Mouse (Mus musculus) limb, embryonic 14.5 days (tissue): ENCODE measurements around the gene Spata13. TPM values are rescaled to one million over a fixed set of nuclear protein-coding genes. Genes with fewer than 3 reads are reported as not detected.

Source experiments
- ATAC-seq: fragments of 200-750 bp; cut with Nextera tagmentation; 2 replicates; pipeline ENCODE4 v1.8.0; 2017; ENCODE audit warnings: low read depth, moderate number of reproducible peaks, moderate TSS enrichment; ENCODE audit not compliant: low FRiP score
- DNase-seq: peaks from one replicate; pipeline ENCODE4 v3.0.0-alpha.2; 2015; ENCODE audit warnings: low spot score
- H3K27ac ChIP-seq: fragments of 300-500 bp; sonication (generic); replicated peaks from 2 replicates; pipeline ENCODE4 v1.5.1; 2014; ENCODE audit warnings: low read depth, mild to moderate bottlenecking, low read length, moderate library complexity, mixed read lengths
- H3K27me3 ChIP-seq: fragments of 300-500 bp; sonication (generic); 2 replicates; pipeline ENCODE4 v1.6.1; 2014; ENCODE audit warnings: low read length, mixed read lengths; ENCODE audit not compliant: control insufficient read depth, insufficient read depth
- H3K36me3 ChIP-seq: fragments of 300-500 bp; sonication (generic); 2 replicates; pipeline ENCODE4 v1.6.1; 2014; ENCODE audit warnings: mild to moderate bottlenecking, low read length, moderate library complexity, mixed read lengths; ENCODE audit not compliant: control insufficient read depth, insufficient read depth
- H3K4me1 ChIP-seq: fragments of 300-500 bp; sonication (generic); 2 replicates; pipeline ENCODE4 v1.6.1; 2014; ENCODE audit warnings: antibody characterized with exemption, low read length, mixed read lengths; ENCODE audit not compliant: control insufficient read depth, insufficient read depth
- H3K4me2 ChIP-seq: fragments of 300-500 bp; sonication (generic); replicated peaks from 2 replicates; pipeline ENCODE4 v1.6.1; 2014; ENCODE audit warnings: low read depth, mild to moderate bottlenecking, low read length, moderate library complexity; ENCODE audit not compliant: severe bottlenecking
- H3K4me3 ChIP-seq: fragments of 300-500 bp; sonication (generic); replicated peaks from 2 replicates; pipeline ENCODE4 v1.5.1; 2014; ENCODE audit warnings: low read length
- H3K9ac ChIP-seq: fragments of 300-500 bp; sonication (generic); 2 replicates; pipeline ENCODE4 v1.6.1; 2014; ENCODE audit warnings: mild to moderate bottlenecking, low read depth, low read length, moderate library complexity; ENCODE audit not compliant: severe bottlenecking
- H3K9me3 ChIP-seq: fragments of 300-500 bp; sonication (generic); 2 replicates; pipeline ENCODE4 v1.6.1; 2016; ENCODE audit warnings: low read length; ENCODE audit not compliant: control insufficient read depth
- POLR2A ChIP-seq: fragments of 200-500 bp; IDR thresholded peaks from 2 replicates; pipeline ENCODE4 v1.8.0; 2012; ENCODE audit warnings: inconsistent platforms, mild to moderate bottlenecking, moderate library complexity, borderline replicate concordance; ENCODE audit not compliant: insufficient read depth, insufficient read length; ENCODE audit errors: extremely low read depth
- WGBS: fragments of 180-500 bp; shearing (Covaris S2); extraction: QIAGEN DNeasy Blood & Tissue Kit; methylation state at CpG from one replicate; pipeline ENCODE4 v1.1.7; 2014; 5-methylcytosine and 5-hydroxymethylcytosine counted together
- polyA plus RNA-seq, 2 experiments: library from polyadenylated mRNA; depleted of rRNA in 1 of 2; stranded (reverse) in 1 of 2; unstranded in 1 of 2; fragments of >200 nt; fragmentation: Nextera tagmentation in 1 of 2; extraction: Ambion mirVana in 1 of 2; gene quantifications; 2 replicates each; pipeline versions ENCODE4 v1.2.1 to v1.2.3; 2012 to 2014

Gene Spata13
- polyA plus RNA-seq, 2 experiments, result 6.8 to 9.5 TPM

DNA sequence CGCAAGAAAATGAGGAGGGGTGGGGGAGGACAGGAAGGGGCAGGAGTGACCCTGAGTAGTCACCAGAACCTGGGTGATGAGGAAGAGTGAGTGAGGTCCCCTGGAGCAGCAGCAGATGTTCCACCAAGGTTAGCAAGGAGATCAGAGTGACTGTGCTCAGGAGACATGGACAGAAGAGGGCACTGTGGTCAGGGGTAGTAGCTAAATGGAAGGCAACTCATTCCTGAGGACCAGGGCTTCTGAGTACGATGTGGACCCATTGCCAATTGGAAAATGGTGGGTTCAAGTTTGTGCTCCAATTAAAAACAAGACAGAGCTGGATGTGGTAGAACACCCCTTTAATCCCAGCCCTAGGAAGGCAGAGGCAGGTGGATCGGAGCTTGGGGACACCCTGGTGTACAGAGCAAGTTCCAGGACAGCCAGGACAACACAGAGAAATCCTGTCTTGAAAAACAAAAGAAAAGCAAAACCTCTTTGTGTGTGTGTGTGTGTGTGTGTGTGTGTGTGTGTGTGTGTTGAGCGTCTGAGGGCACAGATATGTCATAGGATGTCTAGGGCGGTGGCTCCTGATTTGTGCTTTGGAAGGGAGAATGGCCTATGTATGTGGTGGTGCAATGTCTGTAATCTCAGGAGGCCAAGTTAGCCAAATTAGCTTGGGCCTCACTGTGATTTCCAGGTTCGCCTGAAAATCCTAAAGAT lies 77.9 kb downstream of the Spata13 start:
- H3K4me1 ChIP-seq, result peaks cover 16% of the 10 kb centered on the region
- TF ChIP-seq POLR2A, result no peak

GRCm38 (mm10) chr14:60712289-60712830 lies 78.6 kb downstream of the Spata13 start:
- Histone ChIP-seq H3K27me3 (no peaks in the 10 kb centered on the region), H3K4me1 (peaks cover 16% of the 10 kb centered on the region), H3K9ac (no peak overlapping the region), H3K27ac (no peak overlapping the region), H3K4me3 (no peak overlapping the region), H3K9me3 (no peaks in the 10 kb centered on the region), H3K4me2 (no peak overlapping the region), H3K36me3 (no peaks in the 10 kb centered on the region)
- no peak for TF ChIP-seq POLR2A
- DNase-seq (no peak), ATAC-seq (no peak)
- 89% methylated on average over 11 of the region's 11 CpGs for WGBS

More for the DNA sequence above, 77.9 kb downstream of the Spata13 start:
- Histone ChIP-seq H3K4me3 (no peak overlapping the region), H3K9me3 (no peaks in the 10 kb centered on the region), H3K36me3 (no peaks in the 10 kb centered on the region), H3K27ac (no peak overlapping the region), H3K9ac (no peak overlapping the region), H3K27me3 (no peaks in the 10 kb centered on the region), H3K4me2 (no peak overlapping the region)
- 79% methylated on average over 6 of the region's 6 CpGs for WGBS
- ATAC-seq (no peak), DNase-seq (no peak)

DNA sequence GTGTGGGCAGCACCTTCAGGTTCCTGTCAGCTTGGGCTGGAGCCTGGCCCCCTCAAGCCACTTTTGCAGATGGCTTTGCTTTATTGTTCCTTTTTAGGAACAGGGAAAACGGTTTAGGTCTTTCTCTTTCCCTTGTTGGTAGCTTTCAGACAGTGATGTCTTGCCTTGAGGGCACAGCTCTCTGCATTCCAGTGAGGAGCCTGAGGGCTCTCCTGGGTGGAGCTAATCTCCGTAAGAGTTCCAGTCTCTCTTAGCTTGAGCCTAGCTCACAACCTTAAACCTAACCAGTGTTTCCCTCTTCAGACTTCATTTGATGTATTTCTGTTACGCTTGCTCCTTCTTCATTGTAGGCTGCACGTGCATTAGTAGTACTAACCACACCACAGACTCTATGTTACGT lies 81.9 kb downstream of the Spata13 start:
- Histone ChIP-seq H3K9ac (no peak overlapping the region), H3K4me1 (no peaks in the 10 kb centered on the region), H3K9me3 (no peaks in the 10 kb centered on the region), H3K27ac (no peak overlapping the region), H3K27me3 (no peaks in the 10 kb centered on the region), H3K36me3 (no peaks in the 10 kb centered on the region), H3K4me2 (no peak overlapping the region), H3K4me3 (no peak overlapping the region)
- no peak for TF ChIP-seq POLR2A
- DNase-seq, result no peak
- WGBS, result 66% methylated on average over 5 of the region's 5 CpGs
- ATAC-seq, result no peak

- H3K4me3 ChIP-seq, result no peak overlapping the region
- H3K9ac ChIP-seq, result no peak overlapping the region
- no peaks in the 10 kb centered on the region for H3K36me3 ChIP-seq
- no peaks in the 10 kb centered on the region for H3K9me3 ChIP-seq
- no peak for TF ChIP-seq POLR2A
- no peak for ATAC-seq
- H3K4me1 ChIP-seq, result no peaks in the 10 kb centered on the region
- WGBS, result 34% methylated on average over 8 of the region's 8 CpGs
- no peak overlapping the region for H3K27ac ChIP-seq
- DNase-seq, result no peak
- no peak overlapping the region for H3K4me2 ChIP-seq
- H3K27me3 ChIP-seq, result no peaks in the 10 kb centered on the region
Observed at GRCm38 (mm10) chr14:60721304-60721703, 87.5 kb downstream of the Spata13 start.

- Histone ChIP-seq H3K9me3 (no peaks in the 10 kb centered on the region), H3K27me3 (no peaks in the 10 kb centered on the region), H3K4me2 (no peak overlapping the region), H3K36me3 (no peaks in the 10 kb centered on the region), H3K27ac (no peak overlapping the region), H3K4me3 (no peak overlapping the region), H3K9ac (no peak overlapping the region), H3K4me1 (peaks cover 1% of the 10 kb centered on the region; the same call in 1 of the 2 replicates)
- DNase-seq, result no peak
- ATAC-seq, result no peak
- 55% methylated on average over 3 of the region's 3 CpGs for WGBS
- TF ChIP-seq POLR2A, result no peak
Observed at GRCm38 (mm10) chr14:60721938-60722337, 88.1 kb downstream of the Spata13 start.

- H3K4me1 ChIP-seq, result peaks cover 18% of the 10 kb centered on the region
- H3K9me3 ChIP-seq, result no peaks in the 10 kb centered on the region
Observed at GRCm38 (mm10) chr14:60726091-60726490, 92.3 kb downstream of the Spata13 start.

More at GRCm38 (mm10) chr14:60726091-60726490, 92.3 kb downstream of the Spata13 start:
- ATAC-seq (no peak), DNase-seq (no peak)
- Histone ChIP-seq H3K27me3 (no peaks in the 10 kb centered on the region), H3K4me3 (no peak overlapping the region), H3K27ac (no peak overlapping the region), H3K4me2 (no peak overlapping the region), H3K9ac (no peak overlapping the region), H3K36me3 (no peaks in the 10 kb centered on the region)
- TF ChIP-seq POLR2A, result no peak
- WGBS, result 67% methylated on average over 6 of the region's 6 CpGs
